Mouse (Mus musculus): Measurements from ENCODE around the gene Grin2a. TPM values are rescaled to one million over a fixed set of nuclear protein-coding genes. Genes with fewer than 3 reads are reported as not detected.

The Grin2a gene
- polyA plus RNA-seq, 1 experiment from 2014 or later = 11.0 TPM

- 94% methylated on average over 8 of the region's 8 CpGs for WGBS
- Histone ChIP-seq H3K27ac (ENCODE audit: low read depth, low read length) (no peak overlapping the region), H3K4me2 (ENCODE audit: low read depth, low read length) (no peak overlapping the region), H3K4me1 (ENCODE audit: control insufficient read depth, insufficient read depth, low read length) (no peaks in the 10 kb centered on the region), H3K9me3 (ENCODE audit: control insufficient read depth, low read length) (no peaks in the 10 kb centered on the region), H3K4me3 (ENCODE audit: low read depth, low read length) (no peak overlapping the region), H3K27me3 (ENCODE audit: control insufficient read depth, insufficient read depth, low read length) (no peaks in the 10 kb centered on the region), H3K9ac (replicated peaks; ENCODE audit: low read depth, low read length) (no peak overlapping the region), H3K36me3 (ENCODE audit: control insufficient read depth, insufficient read depth, low read length) (no peaks in the 10 kb centered on the region)
- no peak for ATAC-seq (ENCODE audit: low read depth)
Measured at GRCm38 (mm10) chr16:9756849-9757248, 238.5 kb downstream of the Grin2a start.

- no peak overlapping the region for H3K9ac ChIP-seq (replicated peaks; ENCODE audit: low read depth, low read length)
- no peaks in the 10 kb centered on the region for H3K4me1 ChIP-seq (ENCODE audit: control insufficient read depth, insufficient read depth, low read length)
- H3K4me2 ChIP-seq (ENCODE audit: low read depth, low read length) = no peak overlapping the region
- no peak for ATAC-seq (ENCODE audit: low read depth)
- no peak overlapping the region for H3K27ac ChIP-seq (ENCODE audit: low read depth, low read length)
- WGBS = 95% methylated on average over 5 of the region's 5 CpGs
- H3K27me3 ChIP-seq (ENCODE audit: control insufficient read depth, insufficient read depth, low read length) = no peaks in the 10 kb centered on the region
- no peak overlapping the region for H3K4me3 ChIP-seq (ENCODE audit: low read depth, low read length)
- no peaks in the 10 kb centered on the region for H3K36me3 ChIP-seq (ENCODE audit: control insufficient read depth, insufficient read depth, low read length)
- H3K9me3 ChIP-seq (ENCODE audit: control insufficient read depth, low read length) = no peaks in the 10 kb centered on the region
Measured at GRCm38 (mm10) chr16:9754061-9754460, 241.3 kb downstream of the Grin2a start.

- no peak for ATAC-seq (ENCODE audit: low read depth)
- no peak overlapping the region for H3K4me2 ChIP-seq (ENCODE audit: low read depth, low read length)
- H3K36me3 ChIP-seq (ENCODE audit: control insufficient read depth, insufficient read depth, low read length) = no peaks in the 10 kb centered on the region
- no peaks in the 10 kb centered on the region for H3K4me1 ChIP-seq (ENCODE audit: control insufficient read depth, insufficient read depth, low read length)
- WGBS = 81% methylated on average over 9 of the region's 9 CpGs
- no peak overlapping the region for H3K27ac ChIP-seq (ENCODE audit: low read depth, low read length)
- no peak overlapping the region for H3K4me3 ChIP-seq (ENCODE audit: low read depth, low read length)
- no peaks in the 10 kb centered on the region for H3K27me3 ChIP-seq (ENCODE audit: control insufficient read depth, insufficient read depth, low read length)
- no peaks in the 10 kb centered on the region for H3K9me3 ChIP-seq (ENCODE audit: control insufficient read depth, low read length)
- H3K9ac ChIP-seq (replicated peaks; ENCODE audit: low read depth, low read length) = no peak overlapping the region
Measured at GRCm38 (mm10) chr16:9753045-9753444, 242.3 kb downstream of the Grin2a start.

- Histone ChIP-seq H3K9me3 (ENCODE audit: control insufficient read depth, low read length) (no peaks in the 10 kb centered on the region), H3K4me3 (ENCODE audit: low read depth, low read length) (no peak overlapping the region), H3K27me3 (ENCODE audit: control insufficient read depth, insufficient read depth, low read length) (no peaks in the 10 kb centered on the region), H3K9ac (replicated peaks; ENCODE audit: low read depth, low read length) (no peak overlapping the region), H3K27ac (ENCODE audit: low read depth, low read length) (no peak overlapping the region), H3K4me1 (ENCODE audit: control insufficient read depth, insufficient read depth, low read length) (no peaks in the 10 kb centered on the region), H3K4me2 (ENCODE audit: low read depth, low read length) (no peak overlapping the region), H3K36me3 (ENCODE audit: control insufficient read depth, insufficient read depth, low read length) (no peaks in the 10 kb centered on the region)
- WGBS = 74% methylated on average over 8 of the region's 8 CpGs
- ATAC-seq (ENCODE audit: low read depth) = no peak
Measured at GRCm38 (mm10) chr16:9752600-9752999, 242.8 kb downstream of the Grin2a start.

GRCm38 (mm10) chr16:9751045-9751569 is 244.3 kb downstream of the Grin2a start:
- 79% methylated on average over 11 of the region's 11 CpGs for WGBS
- Histone ChIP-seq H3K27ac (ENCODE audit: low read depth, low read length) (no peak overlapping the region), H3K4me2 (ENCODE audit: low read depth, low read length) (no peak overlapping the region), H3K36me3 (ENCODE audit: control insufficient read depth, insufficient read depth, low read length) (no peaks in the 10 kb centered on the region), H3K4me1 (ENCODE audit: control insufficient read depth, insufficient read depth, low read length) (no peaks in the 10 kb centered on the region), H3K27me3 (ENCODE audit: control insufficient read depth, insufficient read depth, low read length) (no peaks in the 10 kb centered on the region), H3K4me3 (ENCODE audit: low read depth, low read length) (no peak overlapping the region), H3K9me3 (ENCODE audit: control insufficient read depth, low read length) (no peaks in the 10 kb centered on the region), H3K9ac (replicated peaks; ENCODE audit: low read depth, low read length) (no peak overlapping the region)
- no peak for ATAC-seq (ENCODE audit: low read depth)

- Histone ChIP-seq H3K9ac (replicated peaks; ENCODE audit: low read depth, low read length) (no peak overlapping the region), H3K9me3 (ENCODE audit: control insufficient read depth, low read length) (no peaks in the 10 kb centered on the region), H3K4me2 (ENCODE audit: low read depth, low read length) (no peak overlapping the region), H3K27me3 (ENCODE audit: control insufficient read depth, insufficient read depth, low read length) (no peaks in the 10 kb centered on the region), H3K4me3 (ENCODE audit: low read depth, low read length) (no peak overlapping the region), H3K27ac (ENCODE audit: low read depth, low read length) (no peak overlapping the region), H3K4me1 (ENCODE audit: control insufficient read depth, insufficient read depth, low read length) (no peaks in the 10 kb centered on the region), H3K36me3 (ENCODE audit: control insufficient read depth, insufficient read depth, low read length) (no peaks in the 10 kb centered on the region)
- no peak for ATAC-seq (ENCODE audit: low read depth)
- WGBS = 97% methylated on average over 3 of the region's 3 CpGs
Measured at GRCm38 (mm10) chr16:9749661-9750060, 245.7 kb downstream of the Grin2a start.

- ATAC-seq (ENCODE audit: low read depth) = no peak
- Histone ChIP-seq H3K4me2 (ENCODE audit: low read depth, low read length) (no peak overlapping the region), H3K9ac (replicated peaks; ENCODE audit: low read depth, low read length) (no peak overlapping the region), H3K36me3 (ENCODE audit: control insufficient read depth, insufficient read depth, low read length) (no peaks in the 10 kb centered on the region), H3K27me3 (ENCODE audit: control insufficient read depth, insufficient read depth, low read length) (no peaks in the 10 kb centered on the region), H3K4me1 (ENCODE audit: control insufficient read depth, insufficient read depth, low read length) (no peaks in the 10 kb centered on the region), H3K9me3 (ENCODE audit: control insufficient read depth, low read length) (no peaks in the 10 kb centered on the region), H3K4me3 (ENCODE audit: low read depth, low read length) (no peak overlapping the region), H3K27ac (ENCODE audit: low read depth, low read length) (no peak overlapping the region)
- 90% methylated on average over 6 of the region's 6 CpGs for WGBS
Measured at GRCm38 (mm10) chr16:9742443-9742842, 252.9 kb downstream of the Grin2a start.

GRCm38 (mm10) chr16:9738679-9739078 is 256.7 kb downstream of the Grin2a start:
- ATAC-seq (ENCODE audit: low read depth) = no peak
- no peaks in the 10 kb centered on the region for H3K9me3 ChIP-seq (ENCODE audit: control insufficient read depth, low read length)
- H3K27me3 ChIP-seq (ENCODE audit: control insufficient read depth, insufficient read depth, low read length) = no peaks in the 10 kb centered on the region
- WGBS = 91% methylated on average over 6 of the region's 6 CpGs
- no peak overlapping the region for H3K4me2 ChIP-seq (ENCODE audit: low read depth, low read length)
- H3K4me3 ChIP-seq (ENCODE audit: low read depth, low read length) = no peak overlapping the region
- no peaks in the 10 kb centered on the region for H3K36me3 ChIP-seq (ENCODE audit: control insufficient read depth, insufficient read depth, low read length)
- no peak overlapping the region for H3K9ac ChIP-seq (replicated peaks; ENCODE audit: low read depth, low read length)
- no peak overlapping the region for H3K27ac ChIP-seq (ENCODE audit: low read depth, low read length)
- no peaks in the 10 kb centered on the region for H3K4me1 ChIP-seq (ENCODE audit: control insufficient read depth, insufficient read depth, low read length)

GRCm38 (mm10) chr16:9737131-9737530 is 258.2 kb downstream of the Grin2a start:
- Histone ChIP-seq H3K27ac (ENCODE audit: low read depth, low read length) (no peak overlapping the region), H3K27me3 (ENCODE audit: control insufficient read depth, insufficient read depth, low read length) (no peaks in the 10 kb centered on the region), H3K4me3 (ENCODE audit: low read depth, low read length) (no peak overlapping the region), H3K9me3 (ENCODE audit: control insufficient read depth, low read length) (no peaks in the 10 kb centered on the region), H3K4me1 (ENCODE audit: control insufficient read depth, insufficient read depth, low read length) (no peaks in the 10 kb centered on the region), H3K4me2 (ENCODE audit: low read depth, low read length) (no peak overlapping the region), H3K36me3 (ENCODE audit: control insufficient read depth, insufficient read depth, low read length) (no peaks in the 10 kb centered on the region), H3K9ac (replicated peaks; ENCODE audit: low read depth, low read length) (no peak overlapping the region)
- 21% methylated on average over 2 of the region's 2 CpGs for WGBS
- no peak for ATAC-seq (ENCODE audit: low read depth)
